Mouse (Mus musculus): ENCODE results near the gene Pyroxd2. TPM values are rescaled to one million over a fixed set of nuclear protein-coding genes. Genes with fewer than 3 reads are reported as not detected.

Pyroxd2 gene
- polyA plus RNA-seq, 1 experiment from 2014 or later: 2.2 TPM

DNA sequence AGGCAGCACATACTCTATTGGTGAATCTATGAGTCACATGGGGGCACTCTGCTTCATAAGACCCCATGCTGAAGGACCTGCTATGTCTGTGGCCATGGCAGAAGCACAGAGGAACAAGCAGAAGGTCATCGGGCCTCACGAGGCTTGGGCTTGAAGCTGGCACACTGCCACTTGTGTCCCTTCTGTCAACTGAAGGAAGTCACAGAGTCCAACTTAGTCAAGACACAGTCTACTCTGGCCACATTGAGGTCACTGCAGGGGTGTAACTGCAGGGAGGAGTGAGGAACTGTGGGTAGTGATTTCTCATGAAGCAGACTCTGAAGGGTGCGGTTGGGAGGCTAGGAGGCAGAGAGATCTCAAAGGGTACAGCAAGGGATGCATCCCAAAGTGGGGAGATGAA is 75.1 kb downstream of the Pyroxd2 start:
- Histone ChIP-seq H3K9ac (replicated peaks) (no peak overlapping the region), H3K4me1 (peaks cover 19% of the 10 kb centered on the region), H3K4me3 (no peak overlapping the region), H3K9me3 (no peaks in the 10 kb centered on the region), H3K27ac (replicated peaks) (no peak overlapping the region), H3K27me3 (peaks cover 9% of the 10 kb centered on the region; the same call in 1 of the 2 replicates), H3K4me2 (replicated peaks) (no peak overlapping the region), H3K36me3 (no peaks in the 10 kb centered on the region)
- WGBS: 93% methylated on average over 3 of the region's 3 CpGs
- no peak for ATAC-seq (ENCODE audit: low FRiP score, low read depth)

DNA sequence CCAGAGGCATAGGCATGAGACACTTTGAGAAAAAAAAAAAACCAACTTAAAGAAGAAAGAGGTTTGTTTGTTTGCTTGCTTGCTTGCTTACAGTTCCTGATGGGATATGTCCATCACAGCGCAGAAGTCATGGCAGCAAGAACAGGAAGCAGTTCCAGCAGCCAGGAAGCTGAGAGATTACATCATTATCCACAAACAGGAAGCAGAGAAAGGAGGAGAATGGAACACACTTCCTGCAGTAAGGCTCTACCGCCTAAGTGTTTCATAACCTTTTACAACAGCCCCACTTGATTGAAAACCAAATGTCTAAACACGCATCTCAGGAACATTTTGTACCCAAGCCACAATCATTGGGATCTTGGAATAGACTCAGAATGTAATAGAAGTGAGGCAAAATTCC is 75.6 kb downstream of the Pyroxd2 start:
- H3K4me3 ChIP-seq: no peak overlapping the region
- H3K4me1 ChIP-seq: peaks cover 19% of the 10 kb centered on the region
- H3K36me3 ChIP-seq: no peaks in the 10 kb centered on the region
- no peaks in the 10 kb centered on the region for H3K9me3 ChIP-seq
- no peak overlapping the region for H3K4me2 ChIP-seq (replicated peaks)
- WGBS: 96% methylated on average over 3 of the region's 3 CpGs
- ATAC-seq (ENCODE audit: low FRiP score, low read depth): no peak
- H3K9ac ChIP-seq (replicated peaks): no peak overlapping the region
- H3K27ac ChIP-seq (replicated peaks): no peak overlapping the region
- peaks cover 15% of the 10 kb centered on the region; the same call in 1 of the 2 replicates for H3K27me3 ChIP-seq

Other genes starting within 250 kb of the Pyroxd2 start
- 22.5 and 26.0 TPM in 2 replicates for gene R3hcc1l, start 234.0 kb downstream of the Pyroxd2 start, polyA plus RNA-seq (2016; fragmentation: Nextera tagmentation; extraction: Ambion mirVana)
- gene Loxl4, start 140.0 kb downstream of the Pyroxd2 start, polyA plus RNA-seq (2016; fragmentation: Nextera tagmentation; extraction: Ambion mirVana): 0.13 and 0.16 TPM in 2 replicates
- 15.5 and 17.2 TPM in 2 replicates for gene Hps1, start 27.2 kb upstream of the Pyroxd2 start, polyA plus RNA-seq (2016; fragmentation: Nextera tagmentation; extraction: Ambion mirVana)